8 mouse cellular contexts compared by ENCODE assay signal in genomic region chr16:56478575-56479191, GRCm38 (mm10). TPM values are rescaled to one million over a fixed set of nuclear protein-coding genes. Genes with fewer than 3 reads are reported as not detected.
DNase-seq lines count a peak whose midpoint lies in the region; ATAC-seq lines count a peak whose summit lies in the region.

No protein-coding gene starts in this region.

- H3K27me3 ChIP-seq in limb, embryonic 11.5 days (ENCODE audit: control insufficient read depth, insufficient read depth, low read length) = no peaks in the 10 kb centered on the region
- no peaks in the 10 kb centered on the region for H3K27me3 ChIP-seq in stomach, embryonic 16.5 days (ENCODE audit: control insufficient read depth, insufficient read depth, low read length)

- peaks cover 2% of the 10 kb centered on the region; the same call in 1 of the 2 replicates for H3K4me1 ChIP-seq in limb, embryonic 11.5 days (ENCODE audit: control insufficient read depth, insufficient read depth, low read length)
- H3K4me1 ChIP-seq in stomach, embryonic 16.5 days (ENCODE audit: control insufficient read depth, insufficient read depth, low read length) = no peaks in the 10 kb centered on the region

- H3K27ac ChIP-seq in limb, embryonic 11.5 days (replicated peaks; ENCODE audit: low read depth, low read length) = no peak overlapping the region
- peak overlapping the region; percentile 75 for H3K27ac ChIP-seq in stomach, embryonic 16.5 days (ENCODE audit: low read length)

- no peaks in the 10 kb centered on the region for H3K36me3 ChIP-seq in limb, embryonic 11.5 days (ENCODE audit: control insufficient read depth, insufficient read depth, low read length)
- no peaks in the 10 kb centered on the region for H3K36me3 ChIP-seq in stomach, embryonic 16.5 days (ENCODE audit: control insufficient read depth, insufficient read depth, low read length)

- peak overlapping the region; percentile 8; the same call in 1 of the 2 replicates for H3K4me2 ChIP-seq in limb, embryonic 11.5 days (ENCODE audit: low read depth, severe bottlenecking)
- H3K4me2 ChIP-seq in stomach, embryonic 16.5 days (ENCODE audit: low read depth, low read length) = peak overlapping the region; percentile 47

- H3K4me3 ChIP-seq in limb, embryonic 11.5 days (ENCODE audit: low read depth, low read length) = no peak overlapping the region
- H3K4me3 ChIP-seq in stomach, embryonic 16.5 days (replicated peaks; ENCODE audit: low read length) = peak overlapping the region; percentile 43

- WGBS in limb, embryonic 11.5 days = 21% methylated on average over 12 of the region's 12 CpGs
- WGBS in stomach, embryonic 16.5 days = 13% methylated on average over 12 of the region's 12 CpGs

- H3K9me3 ChIP-seq in limb, embryonic 11.5 days (ENCODE audit: control insufficient read depth, low read length) = no peaks in the 10 kb centered on the region
- H3K9me3 ChIP-seq in stomach, embryonic 16.5 days (replicated peaks; ENCODE audit: control insufficient read depth, low read length) = no peaks in the 10 kb centered on the region

- ATAC-seq in limb, embryonic 11.5 days (ENCODE audit: insufficient number of reproducible peaks, low FRiP score, low TSS enrichment, low read depth) = peak; percentile 37; the same call in 1 of the 2 replicates
- peak; percentile 42; the same call in 1 of the 2 replicates for ATAC-seq in stomach, embryonic 16.5 days (ENCODE audit: insufficient read depth, low FRiP score)

- peak; percentile 5 to 14 for DNase-seq in right cerebral cortex, adult 2 months (ENCODE audit: low spot score in 2 of 2)
- DNase-seq in right cerebral cortex, postnatal 14 days = no peak
- peak; percentile 30 for DNase-seq in fibroblast of lung, adult 2 months (ENCODE audit: low read depth)
- DNase-seq in limb, embryonic 11.5 days (ENCODE audit: low spot score) = peak; percentile 29
- no peak for DNase-seq in cerebellum, postnatal 25 days
- no peak for DNase-seq in cerebellum, postnatal 14 days
- no peak for DNase-seq in ovary, postnatal 10 days (ENCODE audit: low spot score)

- H3K9ac ChIP-seq in limb, embryonic 11.5 days (ENCODE audit: low read length) = no peak overlapping the region
- peak overlapping the region; percentile 67 for H3K9ac ChIP-seq in stomach, embryonic 16.5 days (ENCODE audit: low read length)

RNA-seq across cellular contexts. Expression of gene Abi3bp, which starts 1.0 kb away (rescaled TPM):
- 0.54 and 0.71 TPM in 2 replicates for polyA plus RNA-seq in limb, embryonic 11.5 days (2014; fragmentation: Nextera tagmentation; extraction: Ambion mirVana)
- polyA plus RNA-seq in stomach, embryonic 16.5 days (2015; fragmentation: Nextera tagmentation; extraction: Ambion mirVana) = 35.5 and 37.7 TPM in 2 replicates

Comparison
In these comparisons a context has a peak if more than half of its experiments do, and no peak if none do; other contexts are left out.
1. DNase-seq: peak in right cerebral cortex, adult 2 months (2 of 2), fibroblast of lung, adult 2 months (single experiment) and limb, embryonic 11.5 days (single experiment); none in right cerebral cortex, postnatal 14 days (single experiment), cerebellum, postnatal 25 days (0 of 2), cerebellum, postnatal 14 days (0 of 2) and ovary, postnatal 10 days (single experiment).
2. RNA of gene Abi3bp, which starts 1.0 kb away (polyA plus RNA-seq): 35.5 to 37.7 TPM in stomach, embryonic 16.5 days; 0.54 to 0.71 TPM in limb, embryonic 11.5 days; every median in the first group is over 10 times any median in the second.